Mouse (Mus musculus): Measurements from ENCODE around the gene Chchd6. TPM values are rescaled to one million over a fixed set of nuclear protein-coding genes. Genes with fewer than 3 reads are reported as not detected.
A peak's percentile ranks its signal among the peaks of the same experiment; 100 is the strongest.

The Chchd6 gene
- polyA plus RNA-seq, 1 experiment: 38.0 TPM

DNA sequence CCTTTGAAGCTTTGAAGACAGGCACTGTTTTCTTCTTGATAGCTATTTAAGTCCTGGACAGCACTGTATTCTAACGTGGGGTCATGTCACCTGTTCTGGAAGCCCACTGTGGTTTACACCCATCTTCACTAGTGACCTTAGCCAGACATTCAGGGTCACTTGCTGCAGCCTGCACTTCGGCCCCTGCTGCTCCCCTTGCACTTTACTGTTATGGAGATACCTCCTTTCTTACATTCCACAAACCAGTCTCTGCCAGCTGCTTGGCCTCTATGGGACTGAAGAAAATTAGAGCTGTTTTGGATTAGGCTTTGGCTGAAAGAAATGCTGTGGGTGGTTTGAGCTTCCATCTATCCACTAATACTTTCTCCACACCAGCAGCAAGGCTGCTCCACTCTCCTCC lies 86.7 kb downstream of the Chchd6 start:
- no peak for DNase-seq (ENCODE audit: low spot score)

DNA sequence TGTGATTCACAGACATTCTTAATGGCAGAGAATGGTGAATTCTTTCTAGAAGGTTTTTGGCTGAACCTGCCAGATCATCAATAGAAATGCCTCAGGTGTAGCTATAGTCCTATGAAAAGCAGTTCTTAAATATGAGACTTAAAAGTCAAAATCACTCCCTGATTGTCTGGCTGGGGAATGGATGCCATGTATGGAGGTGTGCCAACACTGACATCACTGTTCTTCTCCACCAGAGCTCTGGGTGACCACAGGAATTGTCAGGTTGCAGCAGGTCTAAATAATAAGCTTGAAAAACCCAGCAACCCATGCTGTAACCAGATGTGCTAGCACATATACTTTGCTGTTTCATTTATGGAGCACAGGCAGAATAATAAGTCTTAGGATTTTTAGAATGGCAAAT lies 87.2 kb downstream of the Chchd6 start:
- DNase-seq (ENCODE audit: low spot score): no peak

DNA sequence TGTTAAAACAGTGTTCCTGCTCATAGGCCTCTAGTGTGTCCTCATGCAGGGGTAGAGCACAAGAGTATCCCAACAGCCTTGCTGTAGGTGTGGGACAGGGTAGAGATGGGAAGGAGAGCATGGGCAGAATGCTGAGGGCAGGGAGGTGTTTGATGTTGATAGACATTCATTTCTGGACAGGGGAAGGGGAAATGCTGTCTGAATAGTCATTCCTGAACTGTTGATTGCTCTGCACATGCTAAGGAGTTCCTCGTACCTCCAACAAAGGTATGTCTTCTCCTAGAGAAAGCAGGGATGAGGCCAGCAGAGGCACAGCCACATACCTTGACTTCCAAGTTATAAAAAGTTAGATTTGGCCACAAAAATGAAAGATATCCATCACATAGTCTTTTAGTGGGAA lies 95.5 kb downstream of the Chchd6 start:
- no peak for DNase-seq (ENCODE audit: low spot score)

DNA sequence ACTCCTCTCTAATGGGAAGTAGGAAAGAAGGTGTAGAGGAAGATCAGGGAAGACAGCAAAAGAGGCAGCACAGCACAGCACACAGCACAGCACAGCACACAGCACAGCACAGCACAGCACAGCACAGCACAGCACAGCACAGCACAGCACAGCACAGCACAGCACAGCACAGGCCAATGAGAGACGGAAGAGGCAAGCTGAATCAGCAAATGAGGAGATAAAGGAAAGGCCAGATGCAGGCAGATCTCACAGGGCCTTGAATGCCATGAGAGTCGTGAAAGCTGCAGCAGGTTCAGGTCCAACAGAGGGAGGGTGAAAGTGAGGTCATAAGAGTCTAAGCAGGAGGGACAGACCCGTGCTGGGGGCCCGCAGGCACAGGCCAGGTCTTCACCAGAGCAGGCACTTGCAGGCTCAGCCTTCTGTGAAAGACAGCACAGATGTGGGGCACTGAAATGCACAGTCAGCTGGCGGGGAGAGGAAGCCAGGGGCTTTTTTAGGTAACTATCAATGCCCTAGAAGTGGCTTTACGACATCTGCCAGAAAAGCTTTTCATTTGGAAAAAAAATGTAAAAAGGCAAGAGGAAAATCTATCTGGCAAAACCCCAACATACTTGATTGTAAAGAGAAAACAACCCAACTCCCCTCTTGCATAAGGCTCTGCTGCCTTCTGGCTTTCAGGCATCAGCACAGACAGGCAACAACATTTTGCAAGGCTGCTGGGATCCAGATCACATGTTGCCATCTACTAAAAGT lies 96.5 kb downstream of the Chchd6 start:
- DNase-seq (ENCODE audit: low spot score): no peak

DNA sequence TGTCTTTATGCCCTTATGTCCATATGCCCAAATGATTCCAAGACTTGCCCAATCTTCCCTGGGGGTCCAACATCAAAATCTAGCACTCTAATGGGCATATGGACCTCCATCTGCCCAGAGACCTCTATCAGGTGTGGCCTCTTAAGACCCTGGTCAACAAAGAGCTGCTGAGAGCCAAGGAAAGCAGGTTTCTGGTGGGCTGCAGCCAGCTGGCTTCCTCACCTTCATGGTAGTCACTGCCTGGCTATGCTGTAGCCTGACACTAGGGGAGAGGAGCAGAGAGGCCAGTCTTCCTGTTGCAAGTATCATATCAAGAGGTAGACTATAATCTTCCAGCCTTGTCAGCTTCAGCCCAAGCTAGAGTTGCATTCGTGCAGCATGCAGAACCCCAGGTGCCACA lies 98.5 kb downstream of the Chchd6 start:
- no peak for DNase-seq (ENCODE audit: low spot score)

DNA sequence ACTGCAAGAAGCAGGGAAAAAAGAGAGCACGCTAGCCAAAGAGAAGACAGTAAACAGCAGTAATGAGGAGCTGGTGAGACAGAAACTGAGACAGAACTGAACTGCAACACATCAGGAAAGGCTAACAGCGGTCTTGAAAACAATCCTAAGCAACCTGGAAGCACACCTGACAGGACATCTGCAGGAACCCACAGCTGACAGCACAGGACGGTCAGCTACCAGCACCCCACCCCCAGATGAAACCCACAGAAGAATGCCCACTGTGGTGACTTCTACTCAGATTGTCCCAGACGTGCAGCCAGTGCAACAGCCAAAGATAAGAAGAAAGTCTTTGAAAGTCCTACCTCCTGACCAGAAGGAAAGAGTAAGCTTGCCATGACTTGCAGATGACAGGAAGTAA lies 103.1 kb downstream of the Chchd6 start:
- DNase-seq (ENCODE audit: low spot score): no peak

DNA sequence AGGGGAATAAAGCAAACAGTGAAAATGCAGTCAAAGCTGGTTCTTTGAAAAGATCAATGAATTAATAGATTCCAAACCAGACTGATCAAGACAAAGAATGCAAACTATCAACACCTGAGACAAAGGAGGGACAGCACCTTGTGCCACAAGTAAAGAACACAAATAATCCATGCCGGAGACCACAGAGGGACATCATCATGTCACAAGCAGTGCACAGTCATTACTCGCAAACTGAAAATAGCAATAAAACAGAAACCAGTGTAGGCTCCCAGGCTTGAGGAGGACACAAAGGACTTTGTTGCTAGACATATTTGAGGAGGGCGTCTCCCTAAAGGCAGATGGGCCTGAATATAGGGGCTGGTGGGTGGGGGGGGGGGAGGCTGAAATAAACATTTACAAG lies 105.1 kb downstream of the Chchd6 start:
- DNase-seq (ENCODE audit: low spot score): no peak

DNA sequence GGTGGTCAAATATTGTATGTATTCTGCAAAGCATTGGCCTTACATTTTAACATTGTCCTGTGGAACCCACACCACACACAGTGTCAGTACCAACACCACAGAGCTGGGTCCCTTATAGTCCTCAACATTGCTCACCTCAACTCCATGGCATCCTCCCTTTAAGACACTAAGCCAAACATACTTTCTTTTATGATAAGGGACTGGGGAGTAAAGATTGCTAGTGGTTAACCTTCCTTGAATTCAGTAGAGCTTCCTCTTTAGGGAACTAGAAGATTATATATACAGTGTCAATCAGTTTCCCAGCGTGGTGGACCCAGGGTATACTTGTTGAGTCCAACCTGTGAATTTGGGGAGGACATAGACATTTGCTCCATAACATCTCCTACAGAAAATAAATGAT lies 105.9 kb downstream of the Chchd6 start:
- DNase-seq (ENCODE audit: low spot score): no peak

DNA sequence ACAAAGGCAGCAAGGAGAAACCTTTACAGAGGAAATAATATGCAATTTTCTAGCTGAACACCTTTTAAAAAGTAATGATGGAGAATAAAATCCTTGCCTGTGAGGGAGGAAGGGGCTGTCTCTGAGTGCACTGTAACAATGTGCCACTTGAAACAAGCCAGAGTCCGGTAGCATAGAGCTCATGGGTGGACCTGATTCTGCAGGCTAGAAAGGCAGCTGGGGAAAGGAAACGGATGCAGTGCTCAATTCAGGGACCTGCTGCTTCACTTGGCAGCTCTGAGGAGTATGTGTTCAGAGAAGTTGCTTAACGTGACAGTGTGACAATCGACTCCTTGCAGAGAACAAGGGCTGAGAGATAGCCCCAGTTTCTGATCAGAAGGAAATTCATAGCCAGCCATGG lies 109.4 kb downstream of the Chchd6 start:
- no peak for DNase-seq (ENCODE audit: low spot score)

DNA sequence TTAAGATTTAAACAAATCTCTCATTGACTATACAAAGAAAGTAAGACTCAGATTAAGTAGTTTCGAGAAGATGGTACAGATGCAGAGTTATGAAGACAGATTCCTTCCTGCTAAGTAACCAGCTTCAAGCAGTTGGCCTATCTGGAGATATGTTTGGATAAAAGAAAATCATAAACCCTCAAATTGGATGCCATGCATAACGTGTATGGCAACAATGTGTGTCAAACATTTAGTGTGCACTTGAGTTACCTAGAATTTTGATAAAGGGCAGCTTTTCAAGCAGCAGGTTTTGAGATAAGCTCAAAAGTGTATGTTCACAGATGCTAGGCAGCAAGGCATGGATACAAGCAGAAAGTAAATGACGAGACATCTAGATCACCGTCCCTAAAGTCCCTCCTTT lies 114.3 kb downstream of the Chchd6 start:
- no peak for DNase-seq (ENCODE audit: low spot score)

DNA sequence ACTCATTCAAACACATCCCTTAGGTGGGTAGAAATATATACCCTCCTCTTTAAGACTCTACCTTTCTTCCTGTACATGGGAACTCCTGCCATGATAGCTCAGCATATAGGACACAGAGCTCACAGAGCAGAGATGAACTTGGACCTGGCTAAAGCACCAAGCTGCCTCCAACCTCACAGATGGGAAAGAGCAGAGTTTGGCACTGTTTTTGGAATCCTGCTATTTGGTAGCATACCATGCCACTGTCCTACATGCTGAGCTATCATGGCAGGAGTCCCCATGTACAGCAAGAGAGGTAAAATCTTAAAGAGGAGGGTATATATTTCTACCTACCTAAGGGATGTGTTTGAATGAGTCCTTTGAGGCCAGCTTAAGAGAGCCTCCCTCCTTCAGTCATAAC lies 127.5 kb downstream of the Chchd6 start:
- DNase-seq (ENCODE audit: low spot score): no peak

DNA sequence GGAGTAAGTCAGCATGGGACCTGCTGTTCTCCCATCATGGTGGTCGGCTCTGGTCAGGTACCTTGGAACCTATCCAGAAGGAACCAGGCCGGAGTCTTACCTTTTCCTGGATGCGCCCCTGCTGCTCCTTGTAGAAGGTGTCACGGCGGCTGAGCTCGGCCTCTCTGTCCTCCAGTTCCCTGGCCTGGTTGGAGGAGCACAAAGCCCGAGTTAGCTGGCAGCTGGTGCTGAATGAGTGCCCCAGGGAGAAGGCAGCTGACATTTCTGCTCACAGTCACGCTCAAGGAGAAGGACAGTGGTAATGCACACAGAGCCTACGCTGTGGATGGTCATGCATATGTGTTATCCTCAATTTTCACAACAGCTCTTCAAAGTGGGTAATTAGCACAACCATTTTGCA lies 128.2 kb downstream of the Chchd6 start:
- no peak for DNase-seq (ENCODE audit: low spot score)

DNA sequence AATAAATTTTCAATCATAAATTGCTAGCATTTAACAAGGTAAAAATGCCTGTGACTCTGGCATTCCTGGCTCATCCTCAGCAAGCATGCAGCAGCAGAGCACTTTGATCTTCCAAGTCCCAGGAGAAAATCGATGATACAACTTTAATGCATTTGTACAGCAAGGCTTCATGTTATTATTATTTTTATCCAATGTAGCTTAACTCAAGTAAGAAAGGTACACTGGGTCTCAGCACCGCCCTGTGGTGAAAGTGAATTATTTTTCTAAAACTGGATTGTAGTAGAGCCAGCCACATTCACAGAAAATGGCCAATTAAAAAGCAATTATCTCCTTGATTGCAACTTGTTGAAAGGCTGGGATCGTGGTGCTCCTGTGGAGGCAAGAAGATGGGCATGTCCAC lies 128.6 kb downstream of the Chchd6 start:
- DNase-seq (ENCODE audit: low spot score): no peak

DNA sequence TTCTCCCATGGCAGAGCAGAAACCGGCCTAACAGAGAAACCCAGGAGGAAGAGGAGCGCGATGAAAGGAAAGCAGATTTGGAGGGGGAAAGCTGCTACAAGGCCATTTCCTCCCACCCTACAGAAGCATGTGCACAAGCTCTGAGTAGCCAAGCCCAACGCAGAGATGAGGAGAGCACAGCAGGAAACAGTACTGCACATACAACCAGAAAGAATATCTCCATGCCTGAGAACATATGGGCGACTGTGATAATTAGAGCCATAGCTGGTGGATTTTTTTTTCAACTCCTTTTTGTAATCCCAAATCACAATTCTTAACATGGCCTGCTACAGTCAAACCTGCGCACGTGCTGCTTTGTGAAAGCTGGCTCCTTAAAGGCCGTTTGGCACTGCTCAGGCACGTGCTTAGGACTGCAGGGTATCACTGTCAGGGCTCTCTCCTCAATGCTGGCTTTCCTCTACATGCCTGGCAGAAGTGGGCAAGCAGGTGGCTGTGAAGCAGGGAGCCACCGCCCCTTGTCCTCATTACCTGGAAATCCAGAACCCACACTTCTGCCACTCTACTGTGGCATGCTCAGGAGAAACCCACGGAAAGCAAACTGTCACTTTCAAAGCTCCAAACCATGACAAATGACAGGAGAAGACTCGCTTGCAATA lies 129.3 kb downstream of the Chchd6 start:
- DNase-seq (ENCODE audit: low spot score): no peak

DNA sequence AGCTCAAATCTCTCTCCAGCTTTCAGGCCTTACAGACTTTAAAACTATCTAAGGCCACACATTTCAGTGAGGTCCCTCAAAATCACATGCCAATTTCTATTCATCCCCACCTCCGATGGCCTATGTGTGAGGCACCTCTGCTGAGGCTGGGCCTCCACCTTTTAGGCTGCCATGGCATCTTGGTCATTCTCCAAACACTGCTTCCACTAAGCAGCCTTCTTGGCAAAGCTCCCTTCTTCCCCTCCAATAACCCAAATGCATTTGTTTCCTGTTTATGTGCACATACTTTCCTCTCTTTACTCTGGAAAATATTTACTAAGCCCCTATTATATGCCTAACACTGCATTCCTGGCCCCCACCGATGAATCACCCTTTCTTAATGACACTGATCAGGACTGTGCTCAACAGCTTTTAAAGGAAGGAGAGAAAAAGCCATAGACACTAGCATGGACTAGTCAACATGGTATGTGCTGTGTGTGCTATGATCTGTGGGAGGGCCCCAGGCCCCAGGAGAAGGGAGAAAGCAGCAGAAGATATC lies 133.2 kb downstream of the Chchd6 start:
- peak; percentile 3 for DNase-seq (ENCODE audit: low spot score)

DNA sequence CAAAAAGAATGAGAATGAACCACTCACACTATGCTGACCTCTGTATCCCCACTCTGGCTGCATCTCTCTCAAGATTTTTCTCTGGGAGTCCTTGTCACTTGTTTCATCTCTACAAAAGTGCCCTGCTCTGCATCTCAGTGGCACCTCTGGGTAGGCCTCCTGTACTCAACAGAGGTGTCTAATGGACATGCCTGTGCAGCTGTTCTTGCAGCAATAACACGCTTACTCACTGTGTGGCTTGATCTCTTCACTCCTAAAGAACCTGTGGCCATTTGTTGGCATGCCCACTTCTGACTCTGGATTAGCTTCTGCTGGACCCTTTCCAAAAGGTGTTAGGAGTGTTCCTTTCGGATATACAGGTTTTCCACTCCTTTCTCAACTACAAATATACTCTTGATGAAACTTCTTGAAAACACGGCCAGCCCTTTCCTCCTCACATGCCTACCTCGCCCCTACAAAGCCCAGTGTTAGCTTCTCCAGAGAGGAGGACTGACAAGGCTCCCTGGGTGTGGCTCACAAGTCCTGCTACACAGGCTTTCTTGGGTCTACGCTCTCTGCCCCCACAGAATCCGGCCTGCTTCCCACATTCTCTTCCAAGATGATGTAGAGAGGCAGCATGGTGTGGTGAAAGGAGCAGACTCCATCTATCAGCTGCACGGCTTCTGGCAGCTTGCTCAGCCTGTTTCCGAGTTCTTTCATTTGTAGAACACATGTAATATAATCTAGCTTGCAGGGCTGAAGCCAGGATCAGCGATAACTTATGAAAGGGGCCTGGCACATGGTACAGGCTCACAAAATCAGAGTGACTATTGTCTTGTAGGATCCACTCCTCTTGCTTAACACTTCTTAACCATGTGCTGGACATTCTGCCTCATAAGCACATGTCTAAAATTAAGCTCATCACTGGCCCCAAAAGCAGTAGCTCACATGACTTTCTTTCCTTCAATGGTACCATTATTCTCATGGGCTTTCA lies 133.9 kb downstream of the Chchd6 start:
- peak; percentile 17 for DNase-seq (ENCODE audit: low spot score)

DNA sequence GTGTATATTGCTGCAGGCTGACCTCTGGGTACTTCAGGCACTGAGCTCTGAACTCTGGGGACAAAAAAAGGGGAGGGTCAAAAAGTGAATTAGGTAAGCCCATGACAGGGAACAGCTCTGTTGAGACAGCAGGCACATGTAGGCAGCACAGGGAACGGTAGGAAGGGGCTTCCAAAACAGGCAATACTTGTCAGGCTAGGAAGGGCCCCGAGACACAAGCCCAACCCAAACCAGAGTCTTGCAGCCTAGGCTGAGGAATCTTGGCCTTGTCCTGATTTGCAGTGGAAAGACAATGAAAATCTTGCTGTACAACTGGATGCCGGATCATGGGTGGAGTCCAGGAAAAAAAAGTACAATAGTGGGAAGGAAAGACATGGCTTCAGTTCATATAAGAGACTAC lies 135.8 kb downstream of the Chchd6 start:
- peak; percentile 5 for DNase-seq (ENCODE audit: low spot score)

DNA sequence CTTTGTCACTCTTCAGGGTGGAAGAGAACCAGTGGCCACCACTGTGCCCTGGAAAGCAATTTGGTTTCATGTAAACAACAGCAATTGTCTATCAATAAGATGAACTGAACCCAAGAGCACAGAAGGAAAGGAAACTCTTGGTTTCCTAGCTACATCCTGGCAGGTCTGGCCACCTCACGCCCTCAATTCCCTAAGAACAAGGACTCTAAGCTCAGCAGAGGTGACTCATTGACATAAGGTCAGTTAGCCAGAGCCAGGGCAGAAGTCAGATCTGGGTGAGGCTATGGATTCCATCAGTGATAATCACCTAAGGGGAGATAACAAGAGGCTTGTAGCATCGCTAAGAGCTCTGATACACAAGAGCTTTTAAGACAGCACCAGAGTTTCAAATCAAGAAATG lies 137.9 kb downstream of the Chchd6 start:
- peak; percentile 8 for DNase-seq (ENCODE audit: low spot score)

DNA sequence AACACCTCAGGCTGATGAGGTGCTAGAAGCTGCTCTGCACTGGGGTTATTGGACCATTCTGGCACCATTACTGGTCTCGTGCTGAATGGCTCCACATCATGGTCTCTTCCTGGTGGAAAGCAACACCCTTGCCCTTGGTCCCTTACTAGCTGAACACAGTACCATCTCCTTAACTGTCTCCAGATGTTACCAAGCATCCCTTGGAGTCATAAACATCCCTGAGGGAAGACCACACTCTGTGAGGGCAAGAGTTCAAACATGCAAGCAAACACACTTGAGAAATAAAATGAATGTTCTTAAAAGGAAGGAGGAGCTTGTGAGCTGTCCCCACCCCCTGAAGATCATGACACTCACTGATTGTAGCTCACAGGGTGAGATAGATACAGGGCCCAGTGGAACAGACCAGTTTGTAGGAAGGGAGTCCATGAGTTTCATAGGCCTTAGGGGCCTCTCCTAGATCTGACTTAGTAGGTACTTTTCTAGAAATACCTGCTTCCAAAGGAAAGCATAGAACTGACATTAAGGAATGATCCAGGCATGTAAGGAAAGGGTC lies 139.0 kb downstream of the Chchd6 start:
- peak; percentile 10 for DNase-seq (ENCODE audit: low spot score)

DNA sequence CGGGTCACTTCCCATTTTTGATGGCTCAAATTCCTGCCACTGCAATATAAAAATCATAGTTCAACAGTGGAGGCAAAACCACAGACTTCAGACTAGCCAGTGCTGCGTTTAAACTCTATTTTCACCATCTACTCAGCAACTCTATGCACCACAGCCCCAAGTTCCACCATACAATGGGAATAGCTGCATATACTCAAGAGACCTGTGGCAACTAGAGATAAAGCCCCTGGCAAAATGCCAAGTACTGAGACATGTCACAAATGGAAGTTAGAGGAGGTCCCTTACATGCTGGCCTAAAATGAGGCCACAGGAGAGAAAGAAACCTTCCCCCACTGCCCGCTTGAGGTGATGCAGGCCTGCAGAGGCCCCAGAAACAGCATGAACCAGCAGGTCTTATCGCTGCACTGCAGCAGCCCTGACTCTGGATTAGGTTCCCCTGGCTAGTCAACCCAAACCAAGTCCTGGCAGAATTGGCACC lies 139.9 kb downstream of the Chchd6 start:
- peak; percentile 14 for DNase-seq (ENCODE audit: low spot score)

DNA sequence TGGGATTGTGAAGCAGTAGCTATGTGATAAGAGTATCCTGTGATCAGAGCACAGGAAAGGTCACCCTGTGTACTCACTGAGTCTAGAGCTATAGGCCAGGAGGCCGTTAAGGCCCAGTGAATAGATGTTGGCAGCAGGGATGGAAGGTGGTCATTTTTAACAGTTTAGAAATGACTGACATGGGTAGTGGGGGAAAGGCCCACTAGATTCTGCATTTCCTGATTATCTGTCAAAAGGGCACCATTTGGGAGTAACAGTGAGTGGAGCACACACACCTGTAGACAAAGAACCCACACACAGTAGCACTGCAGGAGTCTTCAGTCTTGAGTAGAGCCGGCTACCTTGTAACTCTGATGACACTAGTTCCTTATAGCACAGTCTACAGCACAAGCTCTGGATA lies 141.0 kb downstream of the Chchd6 start:
- peak; percentile 1 for DNase-seq (ENCODE audit: low spot score)
